Mouse (Mus musculus): ENCODE results near the gene Mgat2.
"Not testable (repeated sequence)": the region's sequence is repeated elsewhere in the genome, so short reads cannot be mapped to it uniquely, and the experiment has no call there.

DNA sequence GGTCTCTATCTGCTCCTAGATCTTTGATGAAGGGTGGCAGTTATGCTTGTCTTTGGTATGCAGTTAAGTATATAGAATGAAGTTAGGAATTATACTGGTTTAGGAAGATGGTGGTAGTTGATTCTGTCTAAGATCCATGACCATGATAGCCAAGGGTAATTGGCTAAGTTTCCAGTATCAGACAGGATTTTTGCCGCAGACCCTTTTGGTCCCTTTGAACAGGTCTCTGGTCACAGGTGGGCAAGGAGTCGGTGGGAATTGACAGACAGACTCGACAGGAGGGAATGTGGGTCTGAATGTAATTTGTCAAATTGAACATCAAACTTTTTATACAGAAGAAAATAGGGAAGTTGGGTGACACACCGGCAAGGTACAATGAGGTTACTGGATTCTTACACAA lies 20.4 kb upstream of the Mgat2 start:
- not testable (repeated sequence) for TF ChIP-seq CTCF (IDR thresholded peaks at IDR 0.05; ENCODE audit: low read depth); EP300 (optimal IDR thresholded peaks at IDR 0.05)
